Mouse (Mus musculus) retina, embryonic 14.5 days (tissue): ENCODE data around the gene Ghrhr.

ENCODE experiments used
- DNase-seq: peaks from one replicate; pipeline ENCODE4 v3.0.0-alpha.2; 2015; ENCODE audit warnings: low spot score

Gene Ghrhr

DNA sequence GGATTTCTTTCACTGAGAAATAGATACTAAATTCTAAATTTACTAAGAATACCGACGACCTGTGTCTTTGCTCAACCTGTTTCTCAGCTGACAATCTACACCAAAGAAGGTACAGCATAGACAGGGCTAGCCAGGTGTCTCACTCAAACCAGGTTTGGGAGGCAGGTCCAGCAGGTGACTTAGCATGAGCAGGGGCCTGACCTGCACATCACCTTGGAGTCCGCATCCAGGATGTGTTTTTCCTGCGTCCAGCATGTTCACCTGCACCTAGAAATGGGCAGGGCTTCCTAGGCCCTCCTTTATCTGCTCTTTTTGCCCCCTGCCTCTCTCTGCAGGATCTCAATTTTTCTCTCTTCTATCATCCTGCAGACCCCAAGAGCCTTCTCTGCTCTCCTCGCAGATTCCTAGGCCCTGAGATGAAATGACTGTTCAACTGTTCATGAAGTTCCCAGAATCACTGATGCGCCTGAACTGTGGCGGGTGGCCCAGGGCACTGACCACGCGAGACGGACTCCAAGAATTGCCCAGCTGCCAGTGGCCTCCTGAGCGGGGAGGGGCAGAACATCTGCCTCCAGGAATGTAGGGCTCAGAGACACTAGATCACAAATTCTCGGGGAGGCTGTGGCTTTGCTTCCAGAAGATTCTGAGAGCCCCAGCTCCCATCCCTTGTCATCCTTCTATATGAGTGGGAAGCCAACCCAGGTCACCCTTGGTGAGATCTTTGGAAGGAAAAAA is 22.2 kb upstream of the Ghrhr start:
- DNase-seq, result no peak

DNA sequence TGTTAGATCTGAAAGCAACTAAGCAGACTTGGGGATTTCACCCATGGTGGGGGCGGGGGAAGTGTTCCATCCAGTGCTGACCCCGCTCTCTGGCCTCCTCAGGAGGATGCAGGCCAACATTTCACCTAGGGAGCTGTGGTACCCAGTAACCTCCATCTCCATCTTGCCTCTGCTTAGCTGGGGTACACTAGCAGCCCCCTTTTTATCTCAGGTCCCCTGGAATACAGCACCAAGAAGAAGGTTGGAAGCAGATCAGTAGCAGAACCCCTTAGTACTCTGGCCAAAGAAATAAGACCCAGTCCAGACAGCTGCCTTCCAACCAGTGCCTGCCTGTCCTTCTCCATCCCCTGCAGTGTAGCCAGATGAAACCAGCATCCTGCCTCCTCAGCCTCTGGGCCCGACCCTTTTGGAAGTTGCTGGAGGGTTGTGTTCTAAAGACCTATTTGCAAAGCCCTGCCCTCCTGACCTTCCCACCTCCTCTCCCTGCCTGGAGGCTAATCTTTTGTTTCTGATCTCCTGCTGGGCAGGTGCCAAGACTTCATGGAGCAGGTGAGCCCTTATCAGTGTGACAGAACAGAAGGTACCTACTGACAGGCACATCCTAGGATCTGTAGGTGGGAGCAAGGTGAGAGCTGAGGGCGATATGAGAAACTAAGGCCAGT is 21.5 kb upstream of the Ghrhr start:
- no peak for DNase-seq

GRCm38 (mm10) chr6:55355575-55355974 is 20.5 kb upstream of the Ghrhr start:
- DNase-seq, result no peak

- no peak for DNase-seq
These were observed 19.9 kb upstream of the Ghrhr start for GRCm38 (mm10) chr6:55356017-55356703.

DNA sequence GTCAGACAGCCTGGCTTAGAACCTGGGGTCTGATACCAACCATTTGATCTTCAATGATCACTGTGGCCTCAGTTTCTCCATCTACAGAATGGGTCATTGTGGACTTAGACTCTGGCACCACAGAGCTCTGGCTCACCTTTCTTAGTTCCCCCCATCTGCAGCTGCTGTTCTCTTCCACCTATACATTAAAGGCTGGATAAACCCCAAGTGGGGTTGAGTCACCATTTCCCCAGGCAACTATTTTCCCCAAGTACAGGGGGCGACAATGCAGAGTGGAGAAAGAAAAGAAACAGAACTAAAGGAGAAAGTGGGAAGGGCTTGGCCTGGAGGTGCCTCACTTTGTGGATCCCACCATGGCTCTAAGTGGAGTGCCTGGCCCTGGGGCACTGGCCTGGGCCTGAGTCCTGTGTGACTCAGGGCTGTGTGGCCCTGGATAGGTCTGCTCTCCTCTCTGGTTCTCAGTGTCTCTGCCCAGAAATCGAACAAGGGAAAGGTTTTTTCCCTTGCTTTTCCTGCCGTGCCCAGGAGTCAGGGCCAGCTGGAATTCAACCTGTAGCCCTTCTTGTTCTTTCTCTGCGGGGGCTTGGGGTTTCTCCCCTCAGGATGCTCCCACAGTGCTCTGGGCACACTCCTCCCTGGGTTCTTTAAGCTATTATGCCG is 19.0 kb upstream of the Ghrhr start:
- no peak for DNase-seq

DNA sequence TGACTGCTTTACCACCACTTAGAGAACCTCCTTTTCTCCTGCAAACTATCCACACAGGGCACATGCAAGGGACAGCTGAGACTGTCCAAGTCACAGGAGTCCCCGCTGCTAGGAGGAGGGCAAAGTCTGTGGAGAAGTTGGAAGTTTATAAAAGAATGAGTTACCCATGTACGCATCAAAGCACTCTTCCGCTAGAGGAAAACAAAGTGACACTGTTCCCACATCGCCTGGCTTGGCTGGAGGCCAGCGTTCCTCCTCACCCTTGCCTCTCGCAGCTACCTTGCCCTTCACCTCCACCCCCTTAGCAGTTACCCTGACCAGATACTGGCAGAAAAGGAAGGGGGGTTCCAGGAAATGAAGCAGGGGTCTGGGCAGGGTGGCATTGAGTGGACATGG is 18.5 kb upstream of the Ghrhr start:
- DNase-seq, result no peak

GRCm38 (mm10) chr6:55358731-55359143 is 17.4 kb upstream of the Ghrhr start:
- DNase-seq, result peak; percentile 78

- no peak for DNase-seq
These were observed 13.4 kb upstream of the Ghrhr start for GRCm38 (mm10) chr6:55362663-55363062.

GRCm38 (mm10) chr6:55367126-55367525 is 9.0 kb upstream of the Ghrhr start:
- no peak for DNase-seq

- DNase-seq, result no peak
These were observed 5.3 kb upstream of the Ghrhr start for GRCm38 (mm10) chr6:55370831-55371230.

- no peak for DNase-seq
These were observed 416 bp downstream of the Ghrhr start for GRCm38 (mm10) chr6:55376511-55376910.

DNA sequence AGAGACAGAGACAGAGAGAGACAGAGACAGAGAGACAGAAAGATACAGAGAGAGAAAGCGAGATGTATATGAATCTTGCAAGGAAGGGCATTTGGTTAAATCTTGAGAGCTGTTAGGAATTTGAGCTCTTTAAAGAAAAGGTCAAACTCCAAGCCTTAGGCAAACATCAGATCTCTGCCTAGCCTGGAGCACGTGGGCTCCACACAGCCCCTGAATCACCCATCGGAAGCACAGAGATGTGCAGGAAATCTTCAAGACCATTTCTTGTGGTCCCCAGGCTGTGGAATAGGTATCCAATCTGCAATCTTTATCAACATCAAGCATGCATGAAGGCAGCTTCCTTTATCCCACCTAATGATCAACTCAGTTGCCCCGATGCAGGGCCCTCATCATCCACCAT is 1.4 kb downstream of the Ghrhr start:
- no peak for DNase-seq

DNA sequence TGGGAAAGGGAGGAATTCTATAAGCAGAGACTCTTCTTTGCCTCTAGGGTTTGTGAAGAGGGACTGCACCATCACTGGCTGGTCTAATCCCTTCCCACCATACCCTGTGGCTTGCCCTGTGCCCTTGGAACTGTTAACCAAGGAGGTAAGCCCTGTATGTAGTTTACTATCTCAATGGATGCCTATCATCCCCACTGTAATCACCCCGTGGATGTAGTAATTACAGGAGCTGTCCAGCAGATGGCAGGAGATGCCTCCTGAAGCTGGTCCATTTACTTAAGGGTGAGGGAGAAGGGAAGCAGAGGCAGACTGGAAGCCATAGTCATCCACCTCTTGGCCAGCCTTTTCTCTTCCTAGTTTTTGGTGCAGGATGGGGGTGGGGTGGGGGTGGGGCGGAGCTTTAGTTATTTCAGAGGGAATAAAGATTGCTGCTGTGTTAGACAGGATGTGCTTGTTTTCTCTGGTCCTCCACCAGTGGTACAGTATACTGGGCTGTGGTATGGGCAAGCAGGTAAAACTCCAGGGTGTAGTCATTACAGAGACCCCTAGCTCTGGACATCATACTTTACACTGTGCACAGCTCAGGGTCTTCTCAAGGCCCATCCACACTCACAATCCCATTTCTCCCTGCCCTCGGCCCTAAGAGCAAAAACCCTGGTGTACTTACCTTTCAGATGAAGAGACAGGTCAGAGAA is 3.7 kb downstream of the Ghrhr start:
- DNase-seq, result peak; percentile 79

GRCm38 (mm10) chr6:55381966-55382365 is 5.9 kb downstream of the Ghrhr start:
- DNase-seq, result no peak

GRCm38 (mm10) chr6:55383897-55384296 is 7.8 kb downstream of the Ghrhr start:
- peak; percentile 73 for DNase-seq

DNA sequence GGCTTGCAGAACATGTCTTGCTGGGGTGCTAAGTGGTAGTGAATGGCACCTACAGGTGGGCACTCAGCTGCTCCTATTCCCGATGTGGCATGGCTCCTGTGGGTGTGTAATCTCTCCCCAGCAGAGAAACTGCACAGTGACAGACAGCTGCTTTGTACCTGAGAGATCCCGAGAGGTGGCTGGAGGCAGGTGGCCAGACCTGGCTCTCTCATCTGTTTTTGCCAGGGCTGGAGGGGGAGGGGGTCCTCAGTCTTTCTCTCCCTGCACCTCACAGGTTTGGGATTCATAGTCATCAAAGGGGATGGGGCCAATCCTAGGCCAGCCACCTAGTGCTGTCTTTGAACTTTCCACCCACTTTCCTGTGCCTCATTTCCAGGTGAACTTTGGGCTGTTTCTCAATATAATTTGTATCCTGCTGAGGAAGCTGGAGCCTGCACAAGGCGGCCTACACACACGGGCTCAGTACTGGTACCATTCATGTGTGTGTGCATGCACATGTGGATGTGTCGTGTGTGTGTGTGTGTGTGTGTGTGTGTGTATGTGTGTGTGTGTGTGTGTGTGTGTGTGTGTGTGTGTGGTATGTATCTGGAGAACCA is 8.4 kb downstream of the Ghrhr start:
- DNase-seq, result no peak

DNA sequence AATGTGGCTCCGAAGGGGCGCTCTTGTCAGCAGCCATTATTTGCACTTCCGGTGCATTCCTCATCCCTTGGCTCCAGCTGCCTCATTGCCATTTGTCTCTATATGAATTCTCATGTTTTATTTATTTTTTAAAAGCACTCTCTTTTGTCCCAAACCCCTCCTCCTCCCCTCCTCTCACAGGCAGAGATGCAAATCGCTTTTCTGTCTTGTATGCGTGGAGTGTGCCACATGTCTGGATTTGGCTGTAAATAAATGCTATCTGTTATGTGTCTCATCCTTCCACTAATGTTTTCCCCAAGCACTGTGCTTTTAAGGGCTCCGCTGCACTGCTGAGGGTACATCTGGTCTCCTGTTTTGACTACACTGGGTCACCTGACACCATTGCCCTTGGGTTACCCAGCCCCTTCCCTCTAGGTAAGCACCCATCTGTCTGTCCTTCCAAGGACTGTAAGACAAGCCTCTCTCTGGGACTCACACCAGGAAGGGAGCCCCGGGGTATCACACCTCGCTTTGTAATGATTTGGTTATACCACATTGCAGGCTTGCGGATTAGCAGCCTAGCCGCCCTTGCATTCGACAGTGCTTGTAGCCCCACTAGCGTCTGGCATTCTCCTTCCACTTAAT is 12.6 kb downstream of the Ghrhr start:
- DNase-seq, result peak; percentile 35

GRCm38 (mm10) chr6:55389321-55389720 is 13.2 kb downstream of the Ghrhr start:
- no peak for DNase-seq

- DNase-seq, result no peak
These were observed 15.7 kb downstream of the Ghrhr start for GRCm38 (mm10) chr6:55391814-55392213.

GRCm38 (mm10) chr6:55392453-55392852 is 16.4 kb downstream of the Ghrhr start:
- DNase-seq, result peak; percentile 91

- DNase-seq, result no peak
These were observed 18.8 kb downstream of the Ghrhr start for GRCm38 (mm10) chr6:55394854-55395253.
